8 mouse cellular contexts compared by ENCODE assay signal in genomic region chr1:119422460-119423015, GRCm38 (mm10). TPM values are rescaled to one million over a fixed set of nuclear protein-coding genes. Genes with fewer than 3 reads are reported as not detected.
DNase-seq lines count a peak whose midpoint lies in the region; ATAC-seq lines count a peak whose summit lies in the region.

No protein-coding gene starts in this region.

- H3K4me2 ChIP-seq in heart, embryonic 12.5 days = peak overlapping the region; percentile 99
- H3K4me2 ChIP-seq in embryonic facial prominence, embryonic 12.5 days (replicated peaks) = peak overlapping the region; percentile 100
- H3K4me2 ChIP-seq in intestine, embryonic 14.5 days (ENCODE audit: low read length) = peak overlapping the region; percentile 100
- peak overlapping the region; percentile 97 for H3K4me2 ChIP-seq in midbrain, embryonic 14.5 days (ENCODE audit: low read length)

- H3K9ac ChIP-seq in heart, embryonic 12.5 days = peak overlapping the region; percentile 70; the same call in 1 of the 2 replicates
- H3K9ac ChIP-seq in embryonic facial prominence, embryonic 12.5 days = peak overlapping the region; percentile 60
- 0 out of 2 replicates have a peak overlapping the region, but pooled peaks have one; percentile 1 for H3K9ac ChIP-seq in intestine, embryonic 14.5 days (ENCODE audit: low read length)
- H3K9ac ChIP-seq in midbrain, embryonic 14.5 days (replicated peaks; ENCODE audit: low read length) = peak overlapping the region; percentile 57; the same call in 1 of the 2 replicates

- no peak for DNase-seq in heart, adult 11 months
- DNase-seq in intestine, embryonic 14.5 days (ENCODE audit: low spot score) = peak; percentile 60
- DNase-seq in midbrain, embryonic 14.5 days = peak; percentile 57
- no peak for DNase-seq in right cerebral cortex, adult 2 months (ENCODE audit: low spot score in 2 of 2)
- no peak for DNase-seq in thymus, postnatal 0 days (ENCODE audit: low spot score)
- DNase-seq in ovary, postnatal 14 days (ENCODE audit: low spot score) = no peak

- H3K4me3 ChIP-seq in heart, embryonic 12.5 days = peak overlapping the region; percentile 72
- H3K4me3 ChIP-seq in embryonic facial prominence, embryonic 12.5 days = peak overlapping the region; percentile 59
- peak overlapping the region; percentile 58 for H3K4me3 ChIP-seq in intestine, embryonic 14.5 days (ENCODE audit: low read depth, low read length)
- H3K4me3 ChIP-seq in midbrain, embryonic 14.5 days (replicated peaks; ENCODE audit: low read depth, low read length) = peak overlapping the region; percentile 61

- 2% methylated on average over 30 of the region's 32 CpGs for WGBS in heart, embryonic 12.5 days
- WGBS in embryonic facial prominence, embryonic 12.5 days = under 1% methylated on average over 31 of the region's 32 CpGs
- WGBS in intestine, embryonic 14.5 days = under 1% methylated on average over 31 of the region's 32 CpGs
- WGBS in midbrain, embryonic 14.5 days = under 1% methylated on average over 29 of the region's 32 CpGs

- H3K27ac ChIP-seq in heart, embryonic 12.5 days (ENCODE audit: poor library complexity, severe bottlenecking) = no peak overlapping the region
- H3K27ac ChIP-seq in embryonic facial prominence, embryonic 12.5 days = no peak overlapping the region
- H3K27ac ChIP-seq in intestine, embryonic 14.5 days (ENCODE audit: low read depth) = no peak overlapping the region
- 0 out of 2 replicates have a peak overlapping the region, but pooled peaks have one; percentile 55 for H3K27ac ChIP-seq in midbrain, embryonic 14.5 days (replicated peaks; ENCODE audit: low read depth, low read length)

- no peaks in the 10 kb centered on the region for H3K36me3 ChIP-seq in heart, embryonic 12.5 days
- H3K36me3 ChIP-seq in embryonic facial prominence, embryonic 12.5 days = no peaks in the 10 kb centered on the region
- H3K36me3 ChIP-seq in intestine, embryonic 14.5 days (ENCODE audit: control insufficient read depth, insufficient read depth, low read length) = no peaks in the 10 kb centered on the region
- no peaks in the 10 kb centered on the region for H3K36me3 ChIP-seq in midbrain, embryonic 14.5 days (ENCODE audit: control insufficient read depth, insufficient read depth, low read length)

- H3K4me1 ChIP-seq in heart, embryonic 12.5 days (replicated peaks) = peaks cover 26% of the 10 kb centered on the region
- peaks cover 42% of the 10 kb centered on the region for H3K4me1 ChIP-seq in embryonic facial prominence, embryonic 12.5 days
- peaks cover 7% of the 10 kb centered on the region for H3K4me1 ChIP-seq in intestine, embryonic 14.5 days (replicated peaks; ENCODE audit: control insufficient read depth, insufficient read depth, low read length)
- peaks cover 13% of the 10 kb centered on the region for H3K4me1 ChIP-seq in midbrain, embryonic 14.5 days (ENCODE audit: control insufficient read depth, insufficient read depth, low read length)

- no peaks in the 10 kb centered on the region for H3K9me3 ChIP-seq in heart, embryonic 12.5 days (replicated peaks)
- no peaks in the 10 kb centered on the region for H3K9me3 ChIP-seq in embryonic facial prominence, embryonic 12.5 days
- no peaks in the 10 kb centered on the region for H3K9me3 ChIP-seq in intestine, embryonic 14.5 days (ENCODE audit: control insufficient read depth, low read length)
- no peaks in the 10 kb centered on the region for H3K9me3 ChIP-seq in midbrain, embryonic 14.5 days (ENCODE audit: control insufficient read depth, low read length)

- peaks cover 83% of the 10 kb centered on the region for H3K27me3 ChIP-seq in heart, embryonic 12.5 days (replicated peaks)
- H3K27me3 ChIP-seq in embryonic facial prominence, embryonic 12.5 days = peaks cover 84% of the 10 kb centered on the region
- H3K27me3 ChIP-seq in intestine, embryonic 14.5 days (replicated peaks; ENCODE audit: control insufficient read depth, insufficient read depth, low read length) = peaks cover 77% of the 10 kb centered on the region
- peaks cover 54% of the 10 kb centered on the region for H3K27me3 ChIP-seq in midbrain, embryonic 14.5 days (ENCODE audit: control insufficient read depth, insufficient read depth, low read length)

- ATAC-seq in heart, embryonic 12.5 days (ENCODE audit: insufficient number of reproducible peaks, low FRiP score) = peak; percentile 6; the same call in 1 of the 2 replicates
- ATAC-seq in embryonic facial prominence, embryonic 12.5 days (ENCODE audit: insufficient number of reproducible peaks, insufficient read depth, low FRiP score, low TSS enrichment) = no peak
- ATAC-seq in intestine, embryonic 14.5 days (replicated peaks; ENCODE audit: low FRiP score, low TSS enrichment, low read depth) = no peak
- ATAC-seq in midbrain, embryonic 14.5 days (ENCODE audit: low FRiP score, low TSS enrichment) = no peak

RNA-seq across cellular contexts. Expression of gene Inhbb, which starts 0.5 kb away (rescaled TPM):
- 0.26 and 0.49 TPM in 2 replicates for polyA plus RNA-seq in heart, embryonic 12.5 days (2016; fragmentation: Nextera tagmentation; extraction: Ambion mirVana)
- polyA plus RNA-seq in embryonic facial prominence, embryonic 12.5 days (2016; fragmentation: Nextera tagmentation; extraction: Ambion mirVana) = 0.37 and 0.43 TPM in 2 replicates
- polyA plus RNA-seq in intestine, embryonic 14.5 days (2014; fragmentation: Nextera tagmentation; extraction: Ambion mirVana) = 0.05 and 0.08 TPM in 2 replicates
- 1.9 and 2.1 TPM in 2 replicates for polyA plus RNA-seq in midbrain, embryonic 14.5 days (2014; fragmentation: Nextera tagmentation; extraction: Ambion mirVana)
- polyA plus RNA-seq in thymus, postnatal 0 days (2015; fragmentation: Nextera tagmentation; extraction: Ambion mirVana) = 0.56 and 0.93 TPM in 2 replicates

Comparison
In these comparisons a context has a peak if more than half of its experiments do, and no peak if none do; other contexts are left out.
1. H3K9ac ChIP-seq: peak in every context shown above with its lines; median percentile 70 in heart, embryonic 12.5 days; 60 in embryonic facial prominence, embryonic 12.5 days; 57 in midbrain, embryonic 14.5 days; 1 in intestine, embryonic 14.5 days.
2. DNase-seq: peak in intestine, embryonic 14.5 days (single experiment) and midbrain, embryonic 14.5 days (single experiment); none in heart, adult 11 months (single experiment), right cerebral cortex, adult 2 months (0 of 2), thymus, postnatal 0 days (single experiment) and ovary, postnatal 14 days (single experiment).
3. Peak in every context shown above with its lines, with median percentiles within 50 percentile points of each other: H3K4me2 ChIP-seq and H3K4me3 ChIP-seq.